Mouse (Mus musculus) macrophage (primary cell): Measurements from ENCODE around the gene Olfr180. TPM values are rescaled to one million over a fixed set of nuclear protein-coding genes. Genes with fewer than 3 reads are reported as not detected.

Experiments used
- H3K27ac ChIP-seq: fragments of 350-480 bp; formaldehyde crosslinking; 2 replicates; pipeline ENCODE4 v1.9.0; 2021
- H3K36me3 ChIP-seq: fragments of 350-480 bp; formaldehyde crosslinking; 2 replicates; pipeline ENCODE4 v1.9.0; 2021; ENCODE audit errors: inconsistent target
- H3K4me3 ChIP-seq: fragments of 350-480 bp; formaldehyde crosslinking; 2 replicates; pipeline ENCODE4 v1.9.0; 2021; ENCODE audit errors: inconsistent target
- H3K79me2 ChIP-seq: fragments of 350-480 bp; formaldehyde crosslinking; 2 replicates; pipeline ENCODE4 v1.9.0; 2021; ENCODE audit errors: inconsistent target
- WGBS: methylation state at CpG from one replicate; pipeline ENCODE4 v1.1.7; 2026; ENCODE audit warnings: inconsistent platforms; ENCODE audit not compliant: missing documents; 5-methylcytosine and 5-hydroxymethylcytosine counted together
- polyA plus RNA-seq: library from polyadenylated mRNA; stranded (reverse); fragments of 250-400 nt; gene quantifications from 3 replicates; pipeline ENCODE4 v1.2.4, GENCODE M21; 2018; ENCODE audit warnings: inconsistent platforms
- total RNA-seq, 78 experiments: library from RNA; depleted of rRNA; stranded (reverse); fragments of 250-400 nt; gene quantifications; 1 replicate in 9 of 78; 2 replicates in 24 of 78; 3 replicates in 43 of 78; 4 replicates in 2 of 78; pipeline ENCODE4 v1.2.4; 2018; ENCODE audit warnings: inconsistent platforms in 56 of 78

The Olfr180 gene
- total RNA-seq (2018; cell fraction: chromatin; rRNA removed): not detected
- not detected for total RNA-seq (2018; cell fraction: cytosol; rRNA removed)
- total RNA-seq (2018; cell fraction: nucleus; rRNA removed): not detected
- not detected in 3 replicates for polyA plus RNA-seq

GRCm38 (mm10) chr16:58929292-58929691 lies at the start of gene Olfr180:
Gene Olfr180, minus strand, starts transcription at chr16:58929392.
- WGBS: 74% methylated on average over 3 of the region's 4 CpGs
- H3K4me3 ChIP-seq: no peak within 1 kb of the TSS
- H3K36me3 ChIP-seq: no peaks in the 10 kb centered on the region
- no peak within 1 kb of the TSS for H3K27ac ChIP-seq
- H3K79me2 ChIP-seq: no peaks in the 10 kb centered on the region

- H3K79me2 ChIP-seq: no peaks in the 10 kb centered on the region
- 56% methylated on average over 1 of the region's 1 CpGs for WGBS
- H3K4me3 ChIP-seq: no peak within 1 kb of the TSS
- no peaks in the 10 kb centered on the region for H3K36me3 ChIP-seq
- no peak within 1 kb of the TSS for H3K27ac ChIP-seq
These were observed 537 bp downstream of the Olfr180 start, which contains the start of gene Olfr181 for GRCm38 (mm10) chr16:58928655-58929054. Gene Olfr181, minus strand, starts transcription at chr16:58928755.

GRCm38 (mm10) chr16:58891963-58892362 lies 37.2 kb downstream of the Olfr180 start, which contains the start of gene Olfr178:
Gene Olfr178, minus strand, starts transcription at chr16:58892063.
- H3K4me3 ChIP-seq: no peak within 1 kb of the TSS
- 96% methylated on average over 3 of the region's 3 CpGs for WGBS
- H3K27ac ChIP-seq: no peak within 1 kb of the TSS
- no peaks in the 10 kb centered on the region for H3K79me2 ChIP-seq
- no peaks in the 10 kb centered on the region for H3K36me3 ChIP-seq

GRCm38 (mm10) chr16:58884416-58884815 lies 44.8 kb downstream of the Olfr180 start:
- no peak overlapping the region for H3K4me3 ChIP-seq
- H3K79me2 ChIP-seq: no peaks in the 10 kb centered on the region
- H3K27ac ChIP-seq: no peak overlapping the region
- WGBS: 93% methylated on average over 2 of the region's 2 CpGs
- H3K36me3 ChIP-seq: no peaks in the 10 kb centered on the region

- Histone ChIP-seq H3K27ac (no peak within 1 kb of the TSS), H3K4me3 (no peak within 1 kb of the TSS), H3K79me2 (no peaks in the 10 kb centered on the region), H3K36me3 (no peaks in the 10 kb centered on the region)
- WGBS: 67% methylated on average over 1 of the region's 1 CpGs
These were observed 54.5 kb downstream of the Olfr180 start, which contains the start of gene Olfr177 for GRCm38 (mm10) chr16:58874668-58875067. Gene Olfr177, minus strand, starts transcription at chr16:58874768.

Other genes with a start within 250 kb of the Olfr180 start
- not detected in 3 replicates for gene Gpr15, start 210.3 kb downstream of the Olfr180 start, polyA plus RNA-seq
- 15.5 to 31.0 TPM (median 28.5 TPM) in 3 replicates for gene Cldnd1, start 201.5 kb downstream of the Olfr180 start, polyA plus RNA-seq
- gene Olfr172, start 166.2 kb downstream of the Olfr180 start, polyA plus RNA-seq: not detected in 3 replicates
- gene Olfr173, start 129.1 kb downstream of the Olfr180 start, polyA plus RNA-seq: not detected in 3 replicates
- not detected in 3 replicates for gene Olfr175-ps1, start 102.6 kb downstream of the Olfr180 start, polyA plus RNA-seq
- not detected in 3 replicates for gene Olfr177, start 54.6 kb downstream of the Olfr180 start, polyA plus RNA-seq
- gene Olfr178, start 37.3 kb downstream of the Olfr180 start, polyA plus RNA-seq: not detected in 3 replicates
- not detected in 3 replicates for gene Olfr181, start 637 bp downstream of the Olfr180 start, polyA plus RNA-seq
- not detected in 3 replicates for gene Olfr183, start 66.0 kb upstream of the Olfr180 start, polyA plus RNA-seq
- gene Olfr186, start 100.9 kb upstream of the Olfr180 start, polyA plus RNA-seq: not detected in 3 replicates
- gene Olfr187, start 110.4 kb upstream of the Olfr180 start, polyA plus RNA-seq: not detected in 3 replicates
- gene Olfr190, start 148.6 kb upstream of the Olfr180 start, polyA plus RNA-seq: not detected in 3 replicates
- gene Olfr191, start 160.4 kb upstream of the Olfr180 start, polyA plus RNA-seq: not detected in 3 replicates
- gene Olfr193, start 182.5 kb upstream of the Olfr180 start, polyA plus RNA-seq: not detected in 3 replicates
- gene Olfr194, start 191.7 kb upstream of the Olfr180 start, polyA plus RNA-seq: not detected in 3 replicates
- gene Olfr195, start 217.7 kb upstream of the Olfr180 start, polyA plus RNA-seq: not detected in 3 replicates
- gene Olfr196, start 241.1 kb upstream of the Olfr180 start, polyA plus RNA-seq: not detected in 3 replicates